Mouse (Mus musculus): ENCODE measurements at regions not wholly inside any gene's neighbourhood (a gene's known extent, or its start where the extent isn't known, plus 50 kb on each side); places are given as distances from the start of the nearest gene placed in this dataset.
A peak's percentile ranks its signal among the peaks of the same experiment; 100 is the strongest.

DNA sequence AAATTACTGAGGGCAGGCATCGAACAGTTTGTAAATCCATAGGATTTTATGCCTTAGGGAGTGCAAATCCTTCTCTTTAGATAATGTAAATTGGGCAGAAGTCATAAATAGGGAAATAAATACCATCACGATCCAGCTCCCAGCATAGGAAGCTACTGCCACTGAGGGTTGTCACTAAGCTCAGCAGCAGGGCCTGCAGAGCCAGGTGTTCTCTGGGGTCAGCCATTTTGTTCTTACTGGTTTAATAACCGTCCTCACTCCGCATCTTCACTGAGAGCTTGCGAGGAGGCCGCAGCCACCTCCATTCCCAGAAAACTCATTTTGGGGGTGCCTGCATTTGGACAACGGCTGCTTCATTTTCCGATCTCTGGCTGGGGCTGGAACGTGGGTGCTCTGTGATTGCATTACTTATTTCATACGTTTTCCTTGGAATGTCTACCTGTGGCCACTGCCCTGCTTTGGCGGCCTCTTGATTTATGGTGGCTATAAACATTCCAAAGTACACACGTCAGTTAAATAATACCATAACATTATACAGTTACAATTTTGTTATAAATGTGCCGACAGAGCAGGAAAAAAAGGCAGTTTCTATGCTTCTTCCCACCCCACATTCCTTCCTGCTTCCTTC is 97.9 kb upstream of the Stx16 start:
- Histone ChIP-seq H3K27me3 (no peaks in the 10 kb centered on the region), H3K36me3 (no peaks in the 10 kb centered on the region), H3K4me2 (no peak overlapping the region), H3K4me1 (peaks cover 24% of the 10 kb centered on the region), H3K9me3 (no peaks in the 10 kb centered on the region), H3K4me3 (no peak overlapping the region), H3K27ac (peak overlapping the region; percentile 79), H3K9ac (no peak overlapping the region)
- 22% methylated on average over 13 of the region's 13 CpGs for WGBS
- ATAC-seq (ENCODE audit: insufficient number of reproducible peaks, low FRiP score, low TSS enrichment, low read depth), result peak; percentile 67; the same call in 1 of the 2 replicates

DNA sequence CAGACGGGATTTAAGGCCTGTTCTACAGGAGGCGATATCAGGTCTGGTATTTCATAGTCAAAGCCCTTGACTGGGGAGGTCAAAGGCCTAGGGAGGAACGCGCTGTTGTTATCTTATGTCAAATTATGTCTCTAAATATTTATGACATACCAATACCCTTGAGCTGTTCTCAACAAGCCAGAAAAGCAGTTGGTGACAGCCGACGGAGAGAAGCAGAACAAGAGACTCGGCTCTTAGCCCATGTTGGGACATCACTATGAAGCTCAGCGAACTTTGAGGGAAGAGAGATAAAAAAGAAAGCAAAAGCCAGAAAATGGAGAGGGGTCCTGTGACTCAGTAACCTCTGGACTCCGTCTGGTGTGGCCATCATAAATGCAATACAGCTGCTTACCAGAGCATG is 95.1 kb upstream of the Stx16 start:
- 86% methylated on average over 9 of the region's 9 CpGs for WGBS
- no peaks in the 10 kb centered on the region for H3K36me3 ChIP-seq
- H3K27me3 ChIP-seq, result no peaks in the 10 kb centered on the region
- no peak overlapping the region for H3K4me2 ChIP-seq
- no peak for ATAC-seq (ENCODE audit: insufficient number of reproducible peaks, low FRiP score, low TSS enrichment, low read depth)
- H3K27ac ChIP-seq, result no peak overlapping the region
- H3K9me3 ChIP-seq, result no peaks in the 10 kb centered on the region
- H3K4me3 ChIP-seq, result no peak overlapping the region
- no peak overlapping the region for H3K9ac ChIP-seq
- H3K4me1 ChIP-seq, result peaks cover 24% of the 10 kb centered on the region

DNA sequence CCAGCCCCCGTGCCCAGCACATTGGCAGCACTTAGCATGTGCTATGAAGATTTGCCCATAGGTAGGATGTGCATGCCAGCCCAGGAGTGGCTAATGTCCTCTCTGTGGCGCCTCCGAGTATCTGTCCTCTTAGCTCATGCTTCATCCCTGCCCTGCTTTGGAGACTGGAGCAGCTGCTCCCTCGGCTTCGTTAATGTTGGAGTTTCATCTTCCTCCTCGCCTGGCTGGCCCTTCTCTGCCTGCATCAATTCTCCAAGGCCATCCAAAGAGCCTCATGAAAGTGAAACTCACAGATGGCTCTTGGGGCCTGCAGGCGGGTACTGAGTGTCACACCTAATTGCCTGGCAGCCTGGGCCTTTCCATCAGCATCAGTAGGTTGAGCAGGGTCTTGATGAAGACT is 88.6 kb upstream of the Stx16 start:
- no peak overlapping the region for H3K4me3 ChIP-seq
- no peak overlapping the region for H3K27ac ChIP-seq
- H3K36me3 ChIP-seq, result no peaks in the 10 kb centered on the region
- H3K27me3 ChIP-seq, result no peaks in the 10 kb centered on the region
- H3K9me3 ChIP-seq, result no peaks in the 10 kb centered on the region
- 83% methylated on average over 7 of the region's 7 CpGs for WGBS
- no peak for ATAC-seq (ENCODE audit: insufficient number of reproducible peaks, low FRiP score, low TSS enrichment, low read depth)
- H3K4me2 ChIP-seq, result no peak overlapping the region
- peaks cover 7% of the 10 kb centered on the region for H3K4me1 ChIP-seq
- no peak overlapping the region for H3K9ac ChIP-seq

DNA sequence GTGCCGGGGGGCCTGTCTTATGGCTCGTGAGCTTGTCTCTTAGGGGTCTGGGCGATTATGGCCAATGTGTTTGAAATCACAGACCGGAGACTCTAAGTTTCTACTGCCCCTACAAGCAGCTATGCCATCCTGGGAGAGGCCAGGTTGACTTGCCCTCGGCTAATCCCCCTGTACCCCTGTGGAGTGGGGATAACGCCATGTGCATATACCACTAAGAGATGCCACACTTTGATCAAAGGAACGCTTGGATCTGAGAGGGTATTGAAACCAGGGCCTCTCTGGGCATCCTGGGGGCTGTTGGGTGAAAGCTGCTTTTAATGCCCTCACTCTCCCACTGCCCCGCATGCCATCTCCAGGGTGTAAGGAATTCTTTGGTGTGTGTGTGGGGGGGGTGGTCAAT is 88.2 kb upstream of the Stx16 start:
- WGBS, result 83% methylated on average over 8 of the region's 8 CpGs
- Histone ChIP-seq H3K27ac (no peak overlapping the region), H3K4me2 (no peak overlapping the region), H3K4me1 (peaks cover 7% of the 10 kb centered on the region), H3K9me3 (no peaks in the 10 kb centered on the region), H3K9ac (no peak overlapping the region), H3K27me3 (no peaks in the 10 kb centered on the region), H3K36me3 (no peaks in the 10 kb centered on the region), H3K4me3 (no peak overlapping the region)
- no peak for ATAC-seq (ENCODE audit: insufficient number of reproducible peaks, low FRiP score, low TSS enrichment, low read depth)

DNA sequence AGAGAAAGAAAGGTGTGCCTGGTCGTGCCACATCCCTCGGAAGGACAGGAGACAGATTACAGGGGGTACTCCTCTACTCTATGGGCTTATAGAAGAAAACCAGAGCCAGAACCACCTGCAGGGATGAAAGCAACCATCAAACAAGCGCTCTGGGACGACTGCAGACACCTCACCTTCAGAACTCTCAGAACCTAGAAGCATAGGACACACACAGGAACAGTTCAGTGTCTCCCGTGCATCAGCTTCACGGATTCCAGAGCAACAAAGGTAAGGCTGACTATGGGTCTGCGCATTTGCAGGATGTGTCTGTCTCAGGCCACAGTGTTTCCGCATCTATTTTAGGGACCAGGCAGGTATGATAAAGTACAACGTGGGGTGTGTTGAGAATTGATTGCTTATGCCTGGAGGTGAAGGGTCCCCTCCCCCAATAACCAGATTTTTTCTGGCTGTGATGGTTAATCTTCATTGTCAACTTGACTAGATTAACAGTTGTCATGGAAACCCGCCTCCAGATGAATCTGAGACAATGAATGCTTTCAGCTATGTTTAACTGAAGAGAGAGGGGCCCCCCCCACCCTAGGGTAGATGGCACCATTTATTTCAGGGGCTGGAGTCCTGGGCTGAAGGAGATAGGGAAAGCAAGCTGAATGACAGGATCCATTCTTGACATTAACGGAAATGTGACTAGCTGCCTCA is 87.3 kb upstream of the Stx16 start:
- no peak overlapping the region for H3K9ac ChIP-seq
- WGBS, result 79% methylated on average over 11 of the region's 11 CpGs
- no peaks in the 10 kb centered on the region for H3K27me3 ChIP-seq
- H3K36me3 ChIP-seq, result no peaks in the 10 kb centered on the region
- H3K4me3 ChIP-seq, result no peak overlapping the region
- no peak for ATAC-seq (ENCODE audit: insufficient number of reproducible peaks, low FRiP score, low TSS enrichment, low read depth)
- H3K9me3 ChIP-seq, result no peaks in the 10 kb centered on the region
- H3K27ac ChIP-seq, result no peak overlapping the region
- H3K4me1 ChIP-seq, result peaks cover 12% of the 10 kb centered on the region
- no peak overlapping the region for H3K4me2 ChIP-seq

DNA sequence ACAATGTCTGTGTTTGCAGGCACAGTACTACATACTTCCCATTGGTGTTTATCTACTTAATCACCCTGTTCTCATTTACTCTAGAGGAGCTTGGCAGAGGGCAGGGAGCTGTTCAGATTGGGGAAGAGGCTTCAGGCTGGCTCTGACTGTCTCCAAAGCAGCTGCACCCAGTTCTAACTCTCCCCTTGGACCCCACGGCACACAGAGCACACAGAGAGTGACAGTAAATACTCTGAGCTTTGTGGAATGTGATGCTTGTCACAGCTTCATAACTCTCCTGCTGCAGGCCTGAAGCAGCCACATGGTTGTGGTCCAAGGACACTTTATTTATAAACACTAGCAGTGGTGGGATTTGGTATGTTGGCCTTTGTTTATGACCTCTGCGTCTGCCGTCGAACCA is 85.4 kb upstream of the Stx16 start:
- Histone ChIP-seq H3K4me3 (no peak overlapping the region), H3K9ac (no peak overlapping the region), H3K9me3 (no peaks in the 10 kb centered on the region), H3K36me3 (no peaks in the 10 kb centered on the region), H3K27ac (no peak overlapping the region), H3K4me1 (peaks cover 25% of the 10 kb centered on the region), H3K27me3 (no peaks in the 10 kb centered on the region), H3K4me2 (no peak overlapping the region)
- 82% methylated on average over 4 of the region's 4 CpGs for WGBS
- no peak for ATAC-seq (ENCODE audit: insufficient number of reproducible peaks, low FRiP score, low TSS enrichment, low read depth)

DNA sequence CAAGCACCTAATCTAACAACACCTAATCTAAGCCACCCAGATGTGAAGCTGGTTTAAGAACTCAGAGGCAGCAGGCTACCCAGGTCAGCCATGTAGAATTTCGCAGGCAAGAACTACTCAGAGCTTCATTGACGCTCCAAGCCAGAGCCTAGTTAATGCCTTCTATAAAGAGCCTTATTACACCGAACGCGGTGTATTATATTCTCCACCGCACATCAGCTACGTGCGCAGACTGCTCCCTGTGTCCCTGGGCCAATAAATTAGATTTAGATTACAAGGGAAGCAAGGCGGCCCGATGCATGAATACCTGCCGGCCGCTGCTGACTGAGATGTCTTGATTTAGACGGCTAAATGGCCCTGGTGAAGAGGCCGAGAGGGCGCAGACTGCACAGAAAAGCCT is 84.7 kb upstream of the Stx16 start:
- Histone ChIP-seq H3K27ac (peak overlapping the region; percentile 22; the same call in 1 of the 2 replicates), H3K4me2 (no peak overlapping the region), H3K9me3 (no peaks in the 10 kb centered on the region), H3K27me3 (no peaks in the 10 kb centered on the region), H3K9ac (no peak overlapping the region), H3K4me1 (peaks cover 25% of the 10 kb centered on the region), H3K4me3 (no peak overlapping the region), H3K36me3 (no peaks in the 10 kb centered on the region)
- WGBS, result 60% methylated on average over 15 of the region's 15 CpGs
- ATAC-seq (ENCODE audit: insufficient number of reproducible peaks, low FRiP score, low TSS enrichment, low read depth), result no peak

DNA sequence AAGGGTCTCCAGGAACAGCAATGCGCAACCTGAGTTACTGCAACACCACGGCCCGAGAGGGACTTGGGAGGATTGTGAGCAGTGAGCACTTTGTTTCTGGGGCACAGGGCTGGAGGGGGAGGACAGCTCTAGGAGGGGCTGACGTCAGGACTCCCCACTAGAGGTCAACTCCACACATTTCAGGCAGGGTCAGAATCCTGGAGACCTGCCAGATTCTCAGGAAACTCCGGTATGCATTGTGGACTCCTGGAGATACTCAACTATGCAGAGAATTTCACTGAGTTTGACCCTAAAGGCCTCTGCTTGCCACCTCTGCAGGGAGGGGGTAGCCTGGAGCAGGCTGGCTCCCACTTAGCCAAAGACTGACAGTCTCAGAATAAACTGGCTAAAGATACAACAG is 84.1 kb upstream of the Stx16 start:
- H3K4me2 ChIP-seq, result no peak overlapping the region
- peak overlapping the region; percentile 22; the same call in 1 of the 2 replicates for H3K27ac ChIP-seq
- H3K4me3 ChIP-seq, result no peak overlapping the region
- H3K9ac ChIP-seq, result no peak overlapping the region
- no peak for ATAC-seq (ENCODE audit: insufficient number of reproducible peaks, low FRiP score, low TSS enrichment, low read depth)
- WGBS, result 35% methylated on average over 5 of the region's 5 CpGs
- H3K9me3 ChIP-seq, result no peaks in the 10 kb centered on the region
- peaks cover 25% of the 10 kb centered on the region for H3K4me1 ChIP-seq
- H3K36me3 ChIP-seq, result no peaks in the 10 kb centered on the region
- no peaks in the 10 kb centered on the region for H3K27me3 ChIP-seq

DNA sequence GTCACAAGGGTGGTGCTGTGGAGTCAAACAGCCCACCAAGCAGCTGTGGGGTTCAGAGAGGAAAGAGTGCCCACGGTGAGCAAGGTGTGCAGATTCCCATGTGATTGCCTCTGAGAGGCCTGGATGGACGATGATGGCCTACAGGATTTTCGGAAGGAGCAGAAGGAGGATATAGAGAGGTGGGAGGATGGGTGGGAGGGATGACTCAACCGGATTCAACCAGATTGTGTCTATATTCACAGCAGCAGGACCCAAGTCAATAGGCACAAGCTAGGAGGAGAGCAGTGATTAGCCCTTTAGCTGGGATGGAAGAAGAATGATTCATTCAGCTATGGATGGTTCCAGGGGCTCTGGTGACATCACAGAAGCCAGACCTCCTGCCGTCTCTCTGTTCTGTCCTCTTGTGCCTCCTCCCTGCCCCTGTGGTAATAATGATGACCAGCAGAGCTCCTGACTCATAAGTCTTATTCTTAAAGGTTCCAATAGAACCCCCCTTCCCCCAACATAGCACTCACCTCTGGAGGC is 82.6 kb upstream of the Stx16 start:
- Histone ChIP-seq H3K9ac (no peak overlapping the region), H3K4me2 (no peak overlapping the region), H3K27me3 (no peaks in the 10 kb centered on the region), H3K4me3 (no peak overlapping the region), H3K36me3 (no peaks in the 10 kb centered on the region), H3K27ac (peak overlapping the region; percentile 74), H3K4me1 (peaks cover 25% of the 10 kb centered on the region), H3K9me3 (no peaks in the 10 kb centered on the region)
- no peak for ATAC-seq (ENCODE audit: insufficient number of reproducible peaks, low FRiP score, low TSS enrichment, low read depth)
- 84% methylated on average over 5 of the region's 5 CpGs for WGBS

DNA sequence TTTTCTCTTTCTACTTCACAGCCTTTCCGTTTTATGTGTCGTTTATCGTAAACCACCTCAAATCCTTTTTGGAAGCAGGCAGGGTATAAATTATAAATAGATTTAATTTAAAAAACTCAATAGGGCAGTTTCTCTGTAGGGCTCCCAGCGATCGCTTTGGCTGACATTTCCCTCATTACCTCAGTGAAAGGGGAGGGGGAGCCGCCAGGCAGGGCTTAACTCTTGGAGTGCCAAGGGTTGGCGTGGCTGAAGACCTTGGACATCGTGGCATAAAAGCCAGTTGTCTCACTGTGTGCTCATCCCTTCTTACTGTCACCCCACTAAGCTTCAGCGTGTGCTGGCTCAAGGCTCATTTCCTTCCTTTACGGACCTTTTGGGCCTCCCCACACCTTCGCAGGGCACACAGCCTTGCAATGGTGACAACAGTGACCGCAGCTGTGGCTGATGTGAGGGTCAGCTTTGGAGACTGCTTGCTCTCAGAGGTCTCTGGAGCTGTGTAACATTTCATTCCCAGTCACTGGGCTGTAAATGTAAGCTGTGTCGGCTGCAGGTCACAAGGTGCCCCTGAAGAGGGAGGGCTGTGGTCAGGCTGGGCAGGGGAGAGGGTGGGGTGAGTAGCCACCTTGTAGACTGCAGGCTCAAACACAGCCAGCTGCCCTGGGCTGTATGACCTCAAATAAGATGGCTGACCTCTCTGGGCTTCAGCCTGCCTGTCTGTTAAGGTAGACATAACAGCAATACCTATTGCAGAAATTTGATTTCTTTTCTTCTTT is 81.6 kb upstream of the Stx16 start:
- Histone ChIP-seq H3K36me3 (no peaks in the 10 kb centered on the region), H3K9me3 (no peaks in the 10 kb centered on the region), H3K4me1 (peaks cover 25% of the 10 kb centered on the region), H3K27ac (peak overlapping the region; percentile 74), H3K9ac (no peak overlapping the region), H3K27me3 (no peaks in the 10 kb centered on the region), H3K4me3 (no peak overlapping the region), H3K4me2 (no peak overlapping the region)
- peak; percentile 65; the same call in 1 of the 2 replicates for ATAC-seq (ENCODE audit: insufficient number of reproducible peaks, low FRiP score, low TSS enrichment, low read depth)
- 23% methylated on average over 13 of the region's 13 CpGs for WGBS

DNA sequence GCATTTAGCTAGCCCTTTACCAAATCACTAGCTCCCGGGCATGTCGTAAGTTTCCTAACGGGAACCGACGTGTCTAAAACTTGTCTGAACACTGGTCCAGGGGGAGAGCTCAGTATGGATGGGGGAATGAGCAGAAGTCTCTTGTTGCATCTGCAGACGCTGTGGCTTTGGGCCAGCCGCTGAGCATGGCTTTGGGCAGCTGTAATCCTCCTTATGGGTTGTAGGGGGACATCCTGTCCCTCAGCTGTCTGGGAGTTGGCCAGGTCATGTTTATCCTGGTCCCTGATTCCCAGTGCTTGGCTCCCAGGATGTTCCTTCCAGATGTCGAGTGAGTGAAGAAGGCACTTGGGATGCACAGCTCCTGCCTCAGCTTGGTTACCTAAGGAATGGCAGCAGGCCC is 71.4 kb upstream of the Stx16 start:
- Histone ChIP-seq H3K36me3 (no peaks in the 10 kb centered on the region), H3K9me3 (0 out of 2 replicates have a peak, but pooled peaks cover 6% of the 10 kb centered on the region), H3K4me2 (no peak overlapping the region), H3K4me1 (peaks cover 15% of the 10 kb centered on the region), H3K9ac (no peak overlapping the region), H3K4me3 (no peak overlapping the region), H3K27me3 (no peaks in the 10 kb centered on the region), H3K27ac (no peak overlapping the region)
- no peak for ATAC-seq (ENCODE audit: insufficient number of reproducible peaks, low FRiP score, low TSS enrichment, low read depth)
- WGBS, result 69% methylated on average over 8 of the region's 8 CpGs

DNA sequence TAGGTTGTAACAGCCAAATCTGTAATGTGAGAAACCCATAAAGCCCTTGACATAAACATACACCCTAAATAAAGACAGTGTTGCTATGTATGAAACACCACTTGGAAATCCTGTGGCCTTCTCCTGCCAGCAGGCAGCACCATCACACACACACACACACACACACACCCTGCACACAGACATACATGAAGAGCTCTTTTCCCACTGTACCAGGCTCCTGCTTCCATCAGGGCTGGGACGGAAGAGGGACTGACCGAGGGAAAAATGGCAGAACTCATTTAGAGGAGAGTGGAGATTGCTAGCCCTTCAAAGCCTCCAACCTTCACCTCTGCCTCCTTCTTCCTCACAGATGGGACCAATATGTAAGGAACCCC is 68.1 kb upstream of the Stx16 start:
- 0 out of 2 replicates have a peak, but pooled peaks cover 6% of the 10 kb centered on the region for H3K9me3 ChIP-seq
- H3K4me1 ChIP-seq, result peaks cover 32% of the 10 kb centered on the region
- H3K9ac ChIP-seq, result no peak overlapping the region
- H3K27ac ChIP-seq, result peak overlapping the region; percentile 92
- WGBS, result 43% methylated on average over 2 of the region's 2 CpGs
- H3K36me3 ChIP-seq, result no peaks in the 10 kb centered on the region
- H3K4me2 ChIP-seq, result no peak overlapping the region
- no peaks in the 10 kb centered on the region for H3K27me3 ChIP-seq
- H3K4me3 ChIP-seq, result no peak overlapping the region
- ATAC-seq (ENCODE audit: insufficient number of reproducible peaks, low FRiP score, low TSS enrichment, low read depth), result peak; percentile 22; the same call in 1 of the 2 replicates

All from limb, embryonic 15.5 days (tissue).